Mouse (Mus musculus) liver, embryonic 15.5 days (tissue): ENCODE results near the gene Lurap1l. TPM values are rescaled to one million over a fixed set of nuclear protein-coding genes. Genes with fewer than 3 reads are reported as not detected.

Experiments
- ATAC-seq: fragments of 200-750 bp; cut with Nextera tagmentation; 2 replicates; pipeline ENCODE4 v1.8.0; 2017; ENCODE audit warnings: moderate number of reproducible peaks, mild to moderate bottlenecking, moderate library complexity; ENCODE audit not compliant: insufficient read depth
- H3K27ac ChIP-seq: fragments of 300-500 bp; sonication (generic); replicated peaks from 2 replicates; pipeline ENCODE4 v1.5.1; 2015; ENCODE audit warnings: mild to moderate bottlenecking, inconsistent platforms
- H3K27me3 ChIP-seq: fragments of 300-500 bp; sonication (generic); 2 replicates; pipeline ENCODE4 v1.6.1; 2015; ENCODE audit warnings: mild to moderate bottlenecking, inconsistent platforms
- H3K36me3 ChIP-seq: fragments of 300-500 bp; sonication (generic); replicated peaks from 2 replicates; pipeline ENCODE4 v1.6.1; 2015; ENCODE audit warnings: moderate library complexity, mild to moderate bottlenecking, inconsistent platforms
- H3K4me1 ChIP-seq: fragments of 300-500 bp; sonication (generic); replicated peaks from 2 replicates; pipeline ENCODE4 v1.6.1; 2015; ENCODE audit warnings: inconsistent platforms
- H3K4me2 ChIP-seq: fragments of 300-500 bp; sonication (generic); 2 replicates; pipeline ENCODE4 v1.6.1; 2015; ENCODE audit warnings: moderate library complexity, mild to moderate bottlenecking, inconsistent platforms
- H3K4me3 ChIP-seq: fragments of 300-500 bp; sonication (generic); replicated peaks from 2 replicates; pipeline ENCODE4 v1.5.1; 2015; ENCODE audit warnings: mild to moderate bottlenecking, inconsistent platforms
- H3K9ac ChIP-seq: fragments of 300-500 bp; sonication (generic); 2 replicates; pipeline ENCODE4 v1.6.1; 2015; ENCODE audit warnings: moderate library complexity, mild to moderate bottlenecking, inconsistent platforms
- H3K9me3 ChIP-seq: fragments of 300-500 bp; sonication (generic); replicated peaks from 2 replicates; pipeline ENCODE4 v1.6.1; 2016; ENCODE audit warnings: inconsistent platforms
- WGBS: fragments of 180-500 bp; shearing (Covaris S2); methylation state at CpG from one replicate; pipeline ENCODE4 v1.1.7; 2015; ENCODE audit warnings: mixed read lengths; ENCODE audit not compliant: insufficient replicate concordance; 5-methylcytosine and 5-hydroxymethylcytosine counted together
- polyA plus RNA-seq: library from polyadenylated mRNA; unstranded; fragments of >200 nt; fragmentation: Nextera tagmentation; extraction: Ambion mirVana; gene quantifications from 2 replicates; pipeline ENCODE4 v1.2.1, GENCODE M21; 2015

Lurap1l gene
- polyA plus RNA-seq, 1 experiment from 2014 or later: 5.5 TPM

DNA sequence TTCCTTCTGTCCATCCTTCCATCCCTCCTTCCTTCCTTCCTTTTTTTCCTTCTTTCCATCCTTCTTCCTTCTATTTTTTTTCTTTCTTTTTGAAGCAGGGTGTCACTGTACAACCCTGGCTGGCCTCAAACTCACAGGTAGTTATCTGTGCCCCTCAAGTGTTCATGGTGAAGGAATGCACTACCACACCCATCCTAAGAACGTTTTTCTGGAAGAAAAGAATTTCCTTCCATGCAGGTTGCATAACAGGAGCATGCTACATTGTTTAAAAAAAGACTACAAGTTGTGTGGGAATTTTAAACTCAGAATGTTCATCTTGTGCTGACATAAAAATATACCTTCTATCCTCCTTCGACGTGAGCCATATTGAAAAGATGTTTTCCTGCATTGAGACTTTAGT, 7.4 kb downstream of the Lurap1l start:
- no peaks in the 10 kb centered on the region for H3K36me3 ChIP-seq
- WGBS: 57% methylated on average over 3 of the region's 3 CpGs
- no peak overlapping the region for H3K9ac ChIP-seq
- H3K4me1 ChIP-seq: peaks cover 3% of the 10 kb centered on the region; the same call in 1 of the 2 replicates
- no peak for ATAC-seq
- no peak overlapping the region for H3K4me3 ChIP-seq
- no peaks in the 10 kb centered on the region for H3K9me3 ChIP-seq
- H3K27me3 ChIP-seq: no peaks in the 10 kb centered on the region
- no peak overlapping the region for H3K27ac ChIP-seq
- no peak overlapping the region for H3K4me2 ChIP-seq

DNA sequence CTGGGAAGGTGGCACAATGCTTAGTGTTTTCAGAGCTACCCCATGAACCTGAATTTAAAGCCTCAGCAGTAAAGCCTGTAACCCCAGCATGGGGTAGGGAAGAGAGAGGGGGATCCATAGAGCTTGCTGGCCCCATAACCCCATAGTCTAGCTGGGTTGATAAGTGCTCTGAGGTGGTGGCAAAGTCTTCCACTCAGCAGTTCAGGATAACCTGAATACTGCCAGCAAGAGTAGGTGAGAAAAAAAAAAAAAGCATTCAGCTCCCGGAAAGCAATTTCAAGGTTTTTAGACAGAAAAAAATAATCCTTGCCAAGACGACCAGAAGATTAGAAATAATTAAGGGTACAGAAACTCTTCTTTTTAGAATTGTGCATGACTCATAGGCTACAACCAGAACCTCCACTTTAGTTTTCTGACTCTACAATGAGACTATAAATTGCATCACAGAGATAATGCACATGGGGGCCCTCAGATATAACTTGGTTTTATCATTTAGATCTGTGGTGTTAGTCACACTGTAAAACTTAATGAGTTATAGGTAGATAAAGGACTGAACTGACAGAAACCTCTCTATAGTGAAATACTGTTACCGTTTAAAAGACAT, 8.2 kb downstream of the Lurap1l start:
- Histone ChIP-seq H3K36me3 (no peaks in the 10 kb centered on the region), H3K4me3 (no peak overlapping the region), H3K9me3 (no peaks in the 10 kb centered on the region), H3K27me3 (no peaks in the 10 kb centered on the region), H3K4me2 (no peak overlapping the region), H3K27ac (no peak overlapping the region), H3K4me1 (no peaks in the 10 kb centered on the region), H3K9ac (no peak overlapping the region)
- no peak for ATAC-seq
- 59% methylated on average over 3 of the region's 3 CpGs for WGBS

DNA sequence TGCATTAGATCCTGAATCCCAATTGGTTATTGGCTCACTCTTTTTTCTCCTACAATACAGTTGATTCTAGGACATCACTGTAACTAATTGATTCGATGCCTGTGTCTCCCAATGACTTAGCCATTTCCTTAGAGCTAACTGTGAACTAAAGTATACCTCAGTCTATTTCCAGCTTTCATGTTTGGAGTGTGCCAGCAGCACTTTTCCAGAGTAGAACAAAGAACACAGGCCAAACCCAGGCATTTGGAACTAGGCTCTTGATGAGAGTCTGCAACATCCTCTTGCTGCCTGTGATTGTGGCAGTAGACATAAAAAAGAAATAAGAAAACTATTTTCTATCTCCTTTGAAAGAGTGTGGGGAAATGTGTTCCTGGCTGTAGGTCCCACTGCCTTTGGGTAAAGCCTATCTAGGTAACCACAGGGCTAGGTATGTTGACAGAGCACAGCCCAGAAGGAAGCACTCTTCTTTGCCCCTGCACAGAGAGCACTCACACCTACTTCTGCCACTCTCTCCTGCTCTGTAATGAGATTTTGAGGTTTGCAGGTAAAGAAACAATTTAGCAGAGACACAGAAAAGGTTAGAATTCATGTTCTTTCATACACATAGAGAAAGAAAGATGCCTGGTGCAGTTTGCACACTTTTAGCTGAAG, 8.9 kb downstream of the Lurap1l start:
- Histone ChIP-seq H3K4me3 (no peak overlapping the region), H3K27ac (no peak overlapping the region), H3K9ac (no peak overlapping the region), H3K36me3 (no peaks in the 10 kb centered on the region), H3K4me1 (no peaks in the 10 kb centered on the region), H3K4me2 (no peak overlapping the region), H3K27me3 (no peaks in the 10 kb centered on the region), H3K9me3 (no peaks in the 10 kb centered on the region)
- no peak for ATAC-seq
- WGBS: 56% methylated on average over 1 of the region's 1 CpGs

DNA sequence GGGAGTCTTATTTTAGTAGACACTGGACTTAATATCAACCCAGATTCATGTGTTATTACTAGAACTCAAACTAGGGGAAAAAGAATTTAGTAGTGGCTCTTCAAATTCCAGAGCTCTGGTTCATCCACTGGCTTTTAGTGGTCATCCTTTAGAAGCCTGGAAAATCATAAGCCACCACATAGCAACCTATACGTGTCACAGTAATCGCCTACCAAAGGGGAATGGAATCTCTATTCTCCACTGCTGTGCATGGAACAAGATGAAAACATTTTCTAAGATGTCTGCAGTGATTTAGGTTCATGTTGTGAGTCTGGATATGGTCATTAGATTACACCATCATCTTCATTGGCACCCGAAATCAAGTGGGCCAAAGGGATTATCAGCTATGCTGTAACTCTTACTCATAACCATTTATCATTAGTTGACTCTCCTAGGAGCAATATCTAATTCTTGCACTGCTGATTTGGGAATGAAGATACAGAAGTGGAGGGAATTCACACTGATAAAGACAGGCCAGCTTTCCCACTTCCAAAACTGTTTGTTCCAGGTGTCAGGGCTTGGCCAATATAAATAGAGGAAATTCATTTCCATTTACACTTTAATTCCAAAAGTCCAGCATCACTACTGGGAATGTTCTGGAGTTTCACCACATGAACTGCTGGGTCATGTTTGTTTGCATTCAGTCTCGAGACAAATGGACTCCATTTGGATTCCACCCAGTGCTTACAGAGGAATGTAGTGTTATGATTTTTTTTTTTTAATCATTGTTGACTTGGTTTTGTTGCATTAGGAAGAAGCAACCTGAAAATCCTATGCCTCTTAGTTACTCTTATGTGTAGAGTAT, 11.4 kb downstream of the Lurap1l start:
- Histone ChIP-seq H3K4me2 (no peak overlapping the region), H3K4me3 (no peak overlapping the region)
- WGBS: 52% methylated on average over 4 of the region's 4 CpGs

DNA sequence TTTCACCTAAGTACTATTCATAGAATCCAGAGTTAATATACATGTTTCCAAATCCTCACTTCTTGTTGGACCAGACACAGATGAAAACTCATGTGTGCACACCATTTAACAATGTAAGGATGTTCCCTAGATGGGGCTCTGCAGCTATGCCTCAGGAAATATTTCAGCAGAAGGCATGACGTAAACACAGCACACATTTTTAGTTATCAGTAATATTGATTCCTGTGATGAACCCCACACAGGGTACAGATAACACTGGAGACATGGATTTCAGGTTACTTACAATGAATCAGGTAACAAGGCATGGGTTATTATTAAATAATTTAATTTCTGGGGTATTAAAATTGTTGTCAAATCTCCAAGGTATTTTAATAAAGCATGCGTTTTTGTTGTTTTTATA, 12.2 kb downstream of the Lurap1l start:
- H3K27me3 ChIP-seq: no peaks in the 10 kb centered on the region
- H3K4me2 ChIP-seq: no peak overlapping the region
- WGBS: 56% methylated on average over 2 of the region's 2 CpGs
- H3K4me1 ChIP-seq: no peaks in the 10 kb centered on the region
- no peak overlapping the region for H3K27ac ChIP-seq
- H3K9me3 ChIP-seq: no peaks in the 10 kb centered on the region
- no peak for ATAC-seq
- H3K36me3 ChIP-seq: no peaks in the 10 kb centered on the region
- no peak overlapping the region for H3K9ac ChIP-seq
- no peak overlapping the region for H3K4me3 ChIP-seq

More for the DNA sequence above, 11.4 kb downstream of the Lurap1l start:
- Histone ChIP-seq H3K9ac (no peak overlapping the region), H3K27ac (no peak overlapping the region), H3K4me1 (no peaks in the 10 kb centered on the region), H3K9me3 (no peaks in the 10 kb centered on the region), H3K27me3 (no peaks in the 10 kb centered on the region), H3K36me3 (no peaks in the 10 kb centered on the region)
- ATAC-seq: no peak

DNA sequence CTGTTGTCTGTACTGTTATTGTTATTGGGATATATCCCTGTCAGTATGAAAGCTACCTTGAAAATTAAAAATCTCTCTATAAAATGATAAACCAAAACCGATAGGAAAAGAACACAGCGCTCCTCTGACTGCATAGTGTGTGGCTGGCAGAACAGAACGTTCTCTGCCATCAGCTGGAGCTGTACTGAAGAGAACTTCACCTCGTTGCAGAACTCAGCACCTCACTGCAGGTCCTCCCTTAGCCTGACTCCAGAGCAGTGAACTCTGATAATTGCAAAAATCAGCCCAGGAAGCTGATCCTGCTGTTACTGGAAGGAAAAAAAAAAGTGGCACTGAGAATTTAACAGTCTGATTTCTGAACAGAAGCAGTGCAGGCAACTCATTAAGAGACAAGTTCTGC, 14.4 kb downstream of the Lurap1l start:
- Histone ChIP-seq H3K9me3 (no peaks in the 10 kb centered on the region), H3K4me1 (no peaks in the 10 kb centered on the region), H3K4me3 (no peak overlapping the region), H3K36me3 (no peaks in the 10 kb centered on the region), H3K27me3 (no peaks in the 10 kb centered on the region), H3K9ac (no peak overlapping the region), H3K27ac (no peak overlapping the region), H3K4me2 (no peak overlapping the region)
- ATAC-seq: no peak
- WGBS: 48% methylated on average over 4 of the region's 4 CpGs

DNA sequence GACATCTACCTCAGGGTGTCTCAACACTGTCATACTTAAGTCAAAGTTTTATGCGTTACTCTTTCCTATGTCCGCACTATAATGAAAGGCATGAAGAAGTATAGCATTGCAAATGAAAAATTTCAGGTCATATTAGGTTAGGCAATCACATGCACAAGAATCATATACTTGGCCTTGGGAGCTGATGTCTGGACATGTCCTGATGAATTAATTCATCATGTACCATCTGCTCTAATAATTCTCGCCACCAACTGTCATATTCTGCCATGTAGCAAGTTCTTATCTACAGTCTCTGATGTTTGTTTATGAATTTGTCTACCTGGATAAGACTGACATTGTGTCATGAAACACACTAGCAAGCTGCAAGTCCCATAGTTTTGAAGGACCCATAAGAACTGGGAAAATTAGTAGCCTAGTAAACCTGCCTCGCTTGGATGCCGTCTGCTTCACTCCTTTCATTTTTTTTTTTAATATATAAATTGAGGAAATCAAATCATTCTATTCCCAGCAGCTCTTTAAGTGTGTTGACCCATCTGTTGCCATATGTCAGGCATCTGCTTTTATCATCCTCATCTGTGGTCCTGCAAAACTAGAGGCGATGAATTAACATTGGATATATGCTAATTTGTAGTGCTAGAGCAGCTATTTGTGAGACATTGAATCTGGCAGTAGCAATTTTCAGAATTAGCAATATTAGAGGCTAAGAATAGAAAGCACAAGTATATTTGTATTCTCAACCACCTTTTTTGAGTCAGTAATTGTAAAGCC, 15.5 kb downstream of the Lurap1l start:
- 71% methylated on average over 6 of the region's 6 CpGs for WGBS
- no peaks in the 10 kb centered on the region for H3K4me1 ChIP-seq
- no peak overlapping the region for H3K4me2 ChIP-seq
- no peak overlapping the region for H3K27ac ChIP-seq
- H3K4me3 ChIP-seq: no peak overlapping the region
- no peak for ATAC-seq
- no peak overlapping the region for H3K9ac ChIP-seq
- H3K36me3 ChIP-seq: no peaks in the 10 kb centered on the region
- no peaks in the 10 kb centered on the region for H3K27me3 ChIP-seq
- no peaks in the 10 kb centered on the region for H3K9me3 ChIP-seq

DNA sequence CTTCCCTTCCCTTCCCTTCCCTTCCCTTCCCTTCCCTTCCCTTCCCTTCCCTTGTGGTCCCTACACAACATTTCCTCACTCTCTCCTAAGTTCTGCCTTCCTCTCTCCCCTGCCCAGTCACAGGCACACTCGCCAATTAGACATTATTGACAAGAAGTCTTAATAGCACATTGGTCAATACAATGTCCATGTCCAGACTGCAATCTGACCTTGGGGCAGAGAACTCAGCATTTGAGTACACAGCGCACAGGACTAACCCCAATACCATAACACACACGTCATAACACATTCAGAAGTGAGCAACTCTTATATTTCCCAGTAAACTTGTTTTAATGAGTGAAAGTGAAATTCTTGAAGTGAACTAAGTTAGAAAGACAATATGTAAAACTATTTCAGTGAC, 24.3 kb downstream of the Lurap1l start:
- Histone ChIP-seq H3K27ac (no peak overlapping the region), H3K9ac (no peak overlapping the region), H3K4me3 (no peak overlapping the region), H3K27me3 (no peaks in the 10 kb centered on the region), H3K4me2 (no peak overlapping the region), H3K9me3 (no peaks in the 10 kb centered on the region), H3K36me3 (no peaks in the 10 kb centered on the region), H3K4me1 (no peaks in the 10 kb centered on the region)
- WGBS: 45% methylated on average over 3 of the region's 3 CpGs
- ATAC-seq: no peak

DNA sequence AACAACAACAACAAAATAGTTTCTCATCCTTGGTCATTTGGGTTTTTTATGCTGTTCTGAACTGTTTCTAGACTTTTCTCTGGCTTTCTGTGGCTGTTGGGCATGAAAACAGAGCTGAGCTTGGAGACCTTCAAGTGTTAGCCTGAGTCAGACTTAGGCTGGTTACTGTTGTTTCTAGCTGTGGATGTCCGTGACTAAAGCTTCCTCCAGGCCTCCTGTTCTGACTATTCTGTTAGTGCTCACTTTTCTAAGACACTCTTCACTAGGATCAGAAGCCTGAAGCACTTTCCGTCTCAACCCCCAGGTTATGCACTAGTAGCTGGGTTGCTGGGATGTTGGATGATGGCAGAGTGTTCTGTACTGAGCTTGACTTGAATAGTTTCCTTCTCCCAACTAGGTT, 28.7 kb downstream of the Lurap1l start:
- no peak for ATAC-seq
- WGBS: 55% methylated on average over 2 of the region's 2 CpGs

DNA sequence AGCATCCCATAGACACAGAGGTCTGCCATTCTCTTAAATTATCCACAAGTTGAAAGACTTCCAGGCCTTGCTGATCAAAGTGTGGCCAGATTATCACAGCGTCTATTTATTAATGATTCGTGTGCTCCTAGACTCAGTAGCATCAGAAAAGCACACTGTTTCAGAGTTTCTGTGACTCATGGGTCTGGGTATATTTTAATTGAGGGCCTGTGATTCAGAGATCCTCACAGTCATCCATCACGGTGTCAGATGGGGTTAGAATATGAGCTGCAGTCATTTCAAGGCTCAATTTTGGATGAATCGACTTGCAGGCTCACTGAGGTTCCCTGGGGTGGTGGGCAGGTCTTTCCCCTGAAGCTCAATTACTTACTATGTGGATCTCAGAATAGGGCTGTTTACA, 30.5 kb downstream of the Lurap1l start:
- no peak overlapping the region for H3K27ac ChIP-seq
- H3K4me1 ChIP-seq: no peaks in the 10 kb centered on the region
- ATAC-seq: no peak
- no peak overlapping the region for H3K9ac ChIP-seq
- WGBS: 65% methylated on average over 4 of the region's 4 CpGs
- H3K36me3 ChIP-seq: no peaks in the 10 kb centered on the region
- no peak overlapping the region for H3K4me3 ChIP-seq
- H3K9me3 ChIP-seq: no peaks in the 10 kb centered on the region
- H3K27me3 ChIP-seq: no peaks in the 10 kb centered on the region
- H3K4me2 ChIP-seq: no peak overlapping the region

More for the DNA sequence above, 28.7 kb downstream of the Lurap1l start:
- no peaks in the 10 kb centered on the region for H3K4me1 ChIP-seq
- H3K27ac ChIP-seq: no peak overlapping the region
- no peak overlapping the region for H3K4me2 ChIP-seq
- H3K9me3 ChIP-seq: no peaks in the 10 kb centered on the region
- no peaks in the 10 kb centered on the region for H3K36me3 ChIP-seq
- H3K9ac ChIP-seq: no peak overlapping the region
- no peak overlapping the region for H3K4me3 ChIP-seq
- no peaks in the 10 kb centered on the region for H3K27me3 ChIP-seq

DNA sequence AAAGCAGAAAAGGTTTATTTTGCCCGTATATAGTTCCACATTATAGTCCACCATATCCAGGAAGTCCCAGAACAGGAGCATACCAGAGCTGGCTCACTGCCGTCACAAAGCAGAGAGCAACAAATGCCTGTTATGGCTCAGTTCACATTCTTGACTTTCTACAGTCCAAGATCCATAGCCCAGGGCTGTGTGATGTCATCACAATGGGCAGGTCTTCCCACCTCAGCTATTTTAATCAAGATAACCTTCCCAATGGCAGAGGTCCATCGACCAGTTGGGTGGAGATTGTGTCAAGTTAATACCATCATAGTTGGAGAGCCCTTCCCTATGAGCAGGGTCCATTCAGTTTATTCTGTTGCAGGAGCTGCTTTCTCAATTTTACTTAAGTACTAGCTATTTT, 31.5 kb downstream of the Lurap1l start:
- Histone ChIP-seq H3K27me3 (no peaks in the 10 kb centered on the region), H3K4me2 (no peak overlapping the region), H3K4me1 (no peaks in the 10 kb centered on the region), H3K9ac (no peak overlapping the region), H3K27ac (no peak overlapping the region), H3K4me3 (no peak overlapping the region), H3K36me3 (no peaks in the 10 kb centered on the region), H3K9me3 (no peaks in the 10 kb centered on the region)
- ATAC-seq: no peak
- 55% methylated on average over 3 of the region's 3 CpGs for WGBS
